11 mouse cellular contexts compared by ENCODE assay signal in genomic region chr4:106985289-106985688, GRCm38 (mm10).
DNase-seq lines count a peak whose midpoint lies in the region; ATAC-seq lines count a peak whose summit lies in the region.
"Had no signal": no experiment of that assay in that cellular context is flagged by ENCODE, and none has a peak within 500 bp of the region (broad histone marks: within the 10 kb centered on the region; RNA-seq: fewer than 3 reads in every experiment).

No protein-coding gene starts in this region.

- no peaks in the 10 kb centered on the region for H3K9me3 ChIP-seq in kidney, embryonic 14.5 days (ENCODE audit: control insufficient read depth, low read length)
- no peaks in the 10 kb centered on the region for H3K9me3 ChIP-seq in embryonic facial prominence, embryonic 11.5 days (replicated peaks; ENCODE audit: control insufficient read depth, low read length)
- no peaks in the 10 kb centered on the region for H3K9me3 ChIP-seq in hindbrain, embryonic 13.5 days
- no peaks in the 10 kb centered on the region for H3K9me3 ChIP-seq in neural tube, embryonic 13.5 days

- ATAC-seq in kidney, embryonic 14.5 days (ENCODE audit: low FRiP score, low TSS enrichment) = no peak
- no peak for ATAC-seq in embryonic facial prominence, embryonic 11.5 days (replicated peaks; ENCODE audit: insufficient number of reproducible peaks, low FRiP score, low TSS enrichment, low read depth)
- ATAC-seq in hindbrain, embryonic 13.5 days (ENCODE audit: low FRiP score) = no peak
- no peak for ATAC-seq in neural tube, embryonic 13.5 days (ENCODE audit: low read depth)
- ATAC-seq in activated CD4-positive, CD25-positive, alpha-beta regulatory T cell, adult 4 months = no peak

- peaks cover 68% of the 10 kb centered on the region for H3K4me1 ChIP-seq in kidney, embryonic 14.5 days (ENCODE audit: control insufficient read depth, insufficient read depth, low read length)
- H3K4me1 ChIP-seq in embryonic facial prominence, embryonic 11.5 days (ENCODE audit: control insufficient read depth, insufficient read depth, low read length) = peaks cover 41% of the 10 kb centered on the region
- peaks cover 99% of the 10 kb centered on the region for H3K4me1 ChIP-seq in hindbrain, embryonic 13.5 days (replicated peaks)
- peaks cover 100% of the 10 kb centered on the region for H3K4me1 ChIP-seq in neural tube, embryonic 13.5 days (replicated peaks)

- H3K9ac ChIP-seq in kidney, embryonic 14.5 days (ENCODE audit: low read depth, low read length) = no peak overlapping the region
- no peak overlapping the region for H3K9ac ChIP-seq in embryonic facial prominence, embryonic 11.5 days (replicated peaks; ENCODE audit: low read length)
- no peak overlapping the region for H3K9ac ChIP-seq in hindbrain, embryonic 13.5 days
- H3K9ac ChIP-seq in neural tube, embryonic 13.5 days = no peak overlapping the region

- no peaks in the 10 kb centered on the region for H3K27me3 ChIP-seq in kidney, embryonic 14.5 days (ENCODE audit: control insufficient read depth, insufficient read depth, low read length)
- no peaks in the 10 kb centered on the region for H3K27me3 ChIP-seq in embryonic facial prominence, embryonic 11.5 days (ENCODE audit: control insufficient read depth, insufficient read depth, low read length)
- H3K27me3 ChIP-seq in hindbrain, embryonic 13.5 days = no peaks in the 10 kb centered on the region
- no peaks in the 10 kb centered on the region for H3K27me3 ChIP-seq in neural tube, embryonic 13.5 days

- no peak for DNase-seq in kidney, postnatal 4 days
- no peak for DNase-seq in embryonic facial prominence, embryonic 11.5 days (ENCODE audit: low spot score)
- DNase-seq in c-Kit-positive CD71-positive TER-119-positive erythroid progenitor cells, embryonic 14.5 days (ENCODE audit: low spot score) = no peak
- no peak for DNase-seq in urinary bladder, adult 2 months (ENCODE audit: low spot score)
- DNase-seq: adrenal gland, postnatal 25 days; cerebellum, adult 9-10 months; spleen, adult 18-20 months had no signal

- peak overlapping the region; percentile 82 for H3K27ac ChIP-seq in kidney, embryonic 14.5 days (ENCODE audit: low read depth, low read length)
- H3K27ac ChIP-seq in embryonic facial prominence, embryonic 11.5 days (replicated peaks; ENCODE audit: low read depth, low read length) = peak overlapping the region; percentile 75
- H3K27ac ChIP-seq in hindbrain, embryonic 13.5 days = peak overlapping the region; percentile 86
- peak overlapping the region; percentile 85 for H3K27ac ChIP-seq in neural tube, embryonic 13.5 days (replicated peaks)

- no peak overlapping the region for H3K4me2 ChIP-seq in kidney, embryonic 14.5 days (replicated peaks; ENCODE audit: low read depth, low read length)
- H3K4me2 ChIP-seq in embryonic facial prominence, embryonic 11.5 days (ENCODE audit: low read depth, low read length) = no peak overlapping the region
- no peak overlapping the region for H3K4me2 ChIP-seq in hindbrain, embryonic 13.5 days
- no peak overlapping the region for H3K4me2 ChIP-seq in neural tube, embryonic 13.5 days

- H3K36me3 ChIP-seq in kidney, embryonic 14.5 days (ENCODE audit: control insufficient read depth, insufficient read depth, low read length) = no peaks in the 10 kb centered on the region
- H3K36me3 ChIP-seq in embryonic facial prominence, embryonic 11.5 days (replicated peaks; ENCODE audit: control insufficient read depth, insufficient read depth, low read depth, low read length) = no peaks in the 10 kb centered on the region
- no peaks in the 10 kb centered on the region for H3K36me3 ChIP-seq in hindbrain, embryonic 13.5 days
- H3K36me3 ChIP-seq in neural tube, embryonic 13.5 days = no peaks in the 10 kb centered on the region

- 89% methylated on average over 4 of the region's 4 CpGs for WGBS in kidney, embryonic 14.5 days
- 66% methylated on average over 4 of the region's 4 CpGs for WGBS in embryonic facial prominence, embryonic 11.5 days
- WGBS in hindbrain, embryonic 13.5 days = 48% methylated on average over 4 of the region's 4 CpGs
- WGBS in neural tube, embryonic 13.5 days = 44% methylated on average over 4 of the region's 4 CpGs

- H3K4me3 ChIP-seq in kidney, embryonic 14.5 days (ENCODE audit: low read length) = no peak overlapping the region
- no peak overlapping the region for H3K4me3 ChIP-seq in embryonic facial prominence, embryonic 11.5 days (ENCODE audit: low read depth, low read length)
- H3K4me3 ChIP-seq in hindbrain, embryonic 13.5 days = no peak overlapping the region
- H3K4me3 ChIP-seq in neural tube, embryonic 13.5 days = no peak overlapping the region
